Mouse (Mus musculus): ENCODE data around the gene Slc39a8. TPM values are rescaled to one million over a fixed set of nuclear protein-coding genes. Genes with fewer than 3 reads are reported as not detected.

The Slc39a8 gene
- polyA plus RNA-seq, 1 experiment from 2014 or later: 24.3 TPM

DNA sequence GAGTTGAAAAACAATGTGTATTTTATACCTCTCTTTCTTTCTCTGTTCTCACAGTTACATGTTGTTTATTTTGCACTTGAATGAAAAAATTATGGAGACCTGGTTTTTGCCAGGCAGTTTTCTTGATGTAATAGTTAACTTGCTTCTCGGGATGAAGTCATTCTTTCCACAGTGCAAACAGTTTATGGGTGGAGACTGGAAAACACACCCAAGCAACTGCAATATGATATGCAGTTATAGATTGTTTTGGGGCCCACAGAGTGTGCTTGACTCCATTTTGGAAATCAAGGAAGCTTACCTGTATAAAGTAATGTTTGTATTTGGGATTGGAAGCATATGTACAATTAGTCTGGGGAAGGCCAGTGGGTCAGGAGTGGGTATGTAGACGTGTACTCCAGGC lies 112.4 kb downstream of the Slc39a8 start:
- Histone ChIP-seq H3K36me3 (no peaks in the 10 kb centered on the region), H3K4me2 (replicated peaks) (no peak overlapping the region), H3K27me3 (replicated peaks) (no peaks in the 10 kb centered on the region), H3K4me3 (replicated peaks) (no peak overlapping the region), H3K9me3 (no peaks in the 10 kb centered on the region), H3K9ac (no peak overlapping the region), H3K27ac (no peak overlapping the region), H3K4me1 (replicated peaks) (no peaks in the 10 kb centered on the region)
- no peak for ATAC-seq
- WGBS: 67% methylated on average over 2 of the region's 2 CpGs

Other genes starting within 250 kb of the Slc39a8 start
- gene Nfkb1, start 133.7 kb upstream of the Slc39a8 start, polyA plus RNA-seq (2015; fragmentation: Nextera tagmentation; extraction: Ambion mirVana): 19.7 and 20.6 TPM in 2 replicates